Mouse (Mus musculus) brain, embryonic 14.5 days (tissue): ENCODE results near the gene Sos2. TPM values are rescaled to one million over a fixed set of nuclear protein-coding genes. Genes with fewer than 3 reads are reported as not detected.

ENCODE experiments used
- DNase-seq: peaks from one replicate; pipeline ENCODE4 v3.0.0-alpha.2; 2011; ENCODE audit warnings: low read depth
- CTCF ChIP-seq: fragments of 200-500 bp; IDR thresholded peaks from 2 replicates; pipeline ENCODE4 v1.5.1; 2012; ENCODE audit warnings: inconsistent platforms, mild to moderate bottlenecking, moderate library complexity, borderline replicate concordance; ENCODE audit not compliant: insufficient read depth, insufficient read length; ENCODE audit errors: extremely low read depth
- POLR2A ChIP-seq: fragments of 200-500 bp; IDR thresholded peaks from 2 replicates; pipeline ENCODE4 v1.6.1; 2012; ENCODE audit warnings: mild to moderate bottlenecking, inconsistent platforms, borderline replicate concordance; ENCODE audit not compliant: poor library complexity, insufficient read depth, insufficient read length, severe bottlenecking; ENCODE audit errors: extremely low read depth
- polyA plus RNA-seq: library from polyadenylated mRNA; depleted of rRNA; stranded (reverse); fragments of >200 nt; gene quantifications from 2 replicates; pipeline ENCODE4 v1.2.3, GENCODE M21; 2012; rRNA removed

Sos2 gene
- polyA plus RNA-seq, 1 experiment = 41.8 TPM

DNA sequence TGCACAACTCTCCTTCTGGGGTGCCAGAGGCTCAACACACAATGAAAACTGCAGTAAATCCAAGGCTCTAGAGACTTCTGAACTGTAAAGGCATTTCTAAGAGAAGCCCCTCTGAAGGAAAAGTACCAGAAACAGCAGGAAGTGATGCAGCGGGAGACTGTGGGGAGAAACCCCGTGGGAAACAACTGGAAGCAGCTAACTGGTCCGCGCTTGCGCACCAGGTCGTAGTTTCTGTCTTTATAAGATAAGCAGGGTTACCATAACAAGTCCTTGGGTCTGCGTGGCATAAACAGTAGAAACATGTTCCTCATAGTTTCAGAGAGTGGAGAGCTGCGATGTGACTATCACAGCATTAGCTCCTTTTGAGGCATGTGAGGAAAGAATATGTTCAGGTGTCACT lies 140.0 kb downstream of the Sos2 start:
- no peak for DNase-seq
- no peak for TF ChIP-seq POLR2A
- no peak for TF ChIP-seq CTCF

DNA sequence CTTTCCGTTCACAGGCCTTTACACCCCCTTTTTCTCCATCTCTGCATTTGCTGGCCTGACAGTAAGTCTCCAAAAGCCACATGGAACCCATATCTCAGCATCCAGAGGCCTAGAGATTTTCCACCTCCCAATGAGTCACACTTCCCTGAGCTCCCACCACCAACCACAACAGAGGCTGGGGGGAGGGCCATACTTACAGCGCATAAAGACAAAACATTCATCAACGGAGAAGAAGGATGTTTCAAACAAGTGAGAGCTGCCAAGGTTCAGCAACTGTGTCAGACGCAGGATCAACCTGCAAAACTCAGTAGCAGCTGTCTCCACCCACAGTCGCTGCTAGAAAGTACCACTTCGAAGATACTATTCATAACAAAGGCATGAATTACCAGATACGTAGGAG lies 142.3 kb downstream of the Sos2 start:
- peak; percentile 31 for DNase-seq
- TF ChIP-seq POLR2A (no peak), CTCF (no peak)

DNA sequence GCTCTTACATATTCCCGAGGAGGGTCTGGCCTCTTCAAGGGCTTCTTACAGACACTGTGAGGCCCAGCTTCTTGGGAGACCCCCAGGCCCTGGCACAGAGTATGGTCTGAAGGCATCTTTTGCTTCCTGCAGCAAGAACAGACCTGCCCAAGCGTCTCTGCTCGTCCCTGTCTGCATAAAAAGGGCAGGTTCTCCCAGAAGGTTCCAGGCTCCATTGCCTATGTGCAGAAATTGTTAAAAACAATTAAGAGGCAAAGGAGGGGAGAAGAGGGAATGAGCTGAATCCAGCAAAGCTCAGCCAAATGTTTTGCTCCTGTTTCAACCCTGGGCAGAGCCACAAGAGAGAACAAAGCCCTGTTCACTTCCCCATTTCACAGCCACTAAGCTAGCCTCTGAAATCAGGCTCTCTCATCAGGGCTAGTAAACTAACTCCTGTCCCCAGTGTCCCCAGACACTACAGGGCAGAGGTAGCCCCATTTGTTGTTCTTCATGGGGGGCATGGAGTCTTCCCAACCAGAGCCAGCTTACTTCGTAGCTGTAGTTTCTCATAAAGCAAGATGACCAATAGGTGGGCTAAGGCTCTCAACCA lies 143.2 kb downstream of the Sos2 start:
- no peak for DNase-seq
- TF ChIP-seq CTCF (no peak), POLR2A (no peak)

DNA sequence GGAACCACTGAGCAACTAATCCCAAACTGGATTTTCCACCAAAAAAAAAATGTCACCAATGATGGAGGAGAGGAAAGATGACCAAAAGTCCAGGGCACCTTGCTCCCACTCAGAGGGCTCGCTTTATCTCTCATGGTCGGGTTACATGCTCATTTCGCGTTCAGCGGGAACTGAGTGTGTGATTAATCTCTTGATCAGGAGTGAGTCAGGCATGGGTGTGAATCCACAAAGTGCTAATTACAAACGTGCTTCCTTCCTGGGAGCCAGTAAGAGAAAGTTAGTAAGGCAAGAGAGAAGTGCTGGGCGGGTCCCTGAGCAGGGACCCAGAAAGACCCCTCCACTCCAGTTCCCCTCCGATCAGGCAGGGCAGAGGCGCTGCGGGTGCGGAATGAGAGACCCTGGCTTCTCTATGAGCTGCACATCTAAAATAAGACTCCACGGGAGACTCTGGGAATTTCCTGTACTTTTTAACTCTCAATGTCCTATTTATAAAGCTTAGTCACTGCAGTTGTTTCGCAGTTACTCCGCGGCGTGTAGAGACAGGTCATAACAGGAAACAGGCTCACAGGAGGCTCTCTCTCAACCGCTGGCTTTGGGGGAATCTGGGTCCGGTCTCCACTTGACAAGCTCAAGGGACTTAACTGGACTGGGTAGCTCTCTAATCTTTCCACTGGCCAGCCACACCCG lies 143.8 kb downstream of the Sos2 start:
- no peak for TF ChIP-seq POLR2A
- TF ChIP-seq CTCF = no peak
- DNase-seq = peak; percentile 44

DNA sequence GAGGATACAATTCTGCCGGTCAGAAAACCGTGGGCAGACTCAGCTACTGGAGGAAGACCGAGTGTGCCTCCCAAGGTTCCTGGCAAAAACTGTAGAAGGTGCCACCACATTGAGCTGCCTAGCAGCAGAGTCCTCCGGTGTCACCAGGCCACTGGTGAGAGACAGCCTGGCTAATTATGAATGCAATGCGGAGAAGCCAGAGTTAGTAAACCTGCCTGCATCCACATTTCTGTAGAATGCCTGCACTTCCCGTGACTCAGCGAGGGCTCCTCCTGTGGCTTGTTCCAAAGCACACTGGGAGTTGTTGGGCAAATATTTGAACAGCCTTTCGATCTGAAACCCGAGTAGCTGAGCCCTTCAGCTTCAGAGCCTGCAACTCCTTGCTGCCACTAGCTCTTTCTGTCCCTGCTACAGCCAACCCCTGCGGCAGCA lies 144.4 kb downstream of the Sos2 start:
- peak; percentile 46 for DNase-seq
- no peak for TF ChIP-seq POLR2A
- TF ChIP-seq CTCF = no peak

DNA sequence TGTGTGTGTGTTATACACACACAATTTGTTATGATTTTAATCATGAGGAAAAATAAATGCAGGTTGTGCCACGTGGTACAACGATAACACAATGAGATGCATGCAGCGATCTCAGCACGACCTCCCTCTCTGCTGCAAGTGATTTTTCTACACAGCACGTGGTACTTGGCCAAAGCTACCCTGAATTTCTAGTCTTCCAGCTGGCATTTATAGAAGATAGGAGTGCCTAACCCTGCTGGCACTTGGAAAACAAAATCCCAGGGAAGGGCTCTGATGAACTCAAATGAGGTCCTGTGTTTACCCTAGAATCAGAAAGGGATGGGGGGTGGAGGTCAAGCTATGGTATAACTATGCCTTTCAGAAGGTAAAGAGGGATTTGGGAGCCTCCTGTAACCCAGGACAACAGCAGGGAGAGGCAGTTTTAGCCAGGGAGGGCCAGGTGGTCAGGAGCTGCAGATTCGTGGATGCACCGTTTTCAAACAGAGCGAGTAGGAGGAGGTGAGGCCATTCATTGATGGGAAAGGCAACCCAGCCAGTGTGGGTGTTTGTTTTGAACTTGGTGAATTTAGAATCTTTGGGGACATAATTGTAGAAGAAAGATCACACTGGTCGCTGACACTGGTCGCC lies 144.9 kb downstream of the Sos2 start:
- no peak for TF ChIP-seq POLR2A
- DNase-seq = no peak

Other genes starting within 250 kb of the Sos2 start
- gene Vcpkmt, start 98.8 kb downstream of the Sos2 start, polyA plus RNA-seq = 16.2 and 17.1 TPM in 2 replicates
- 9.2 and 9.9 TPM in 2 replicates for gene L2hgdh, start 43.0 kb upstream of the Sos2 start, polyA plus RNA-seq
- 17.4 and 26.6 TPM in 2 replicates for gene Atp5s, start 43.1 kb upstream of the Sos2 start, polyA plus RNA-seq
- 2.2 and 3.4 TPM in 2 replicates for gene Cdkl1, start 109.4 kb upstream of the Sos2 start, polyA plus RNA-seq
- gene Atl1, start 210.8 kb upstream of the Sos2 start, polyA plus RNA-seq = 47.7 and 75.7 TPM in 2 replicates
- 20.4 and 25.7 TPM in 2 replicates for gene Map4k5, start 211.3 kb upstream of the Sos2 start, polyA plus RNA-seq